Mouse (Mus musculus) c-Kit-positive CD71-positive TER-119-negative erythroid progenitor cells, embryonic 14.5 days (primary cell): ENCODE measurements around the gene Ccdc194.

Source experiments
- DNase-seq: peaks from one replicate; pipeline ENCODE4 v3.0.0-alpha.2; 2013; ENCODE audit warnings: low read depth

Gene Ccdc194

DNA sequence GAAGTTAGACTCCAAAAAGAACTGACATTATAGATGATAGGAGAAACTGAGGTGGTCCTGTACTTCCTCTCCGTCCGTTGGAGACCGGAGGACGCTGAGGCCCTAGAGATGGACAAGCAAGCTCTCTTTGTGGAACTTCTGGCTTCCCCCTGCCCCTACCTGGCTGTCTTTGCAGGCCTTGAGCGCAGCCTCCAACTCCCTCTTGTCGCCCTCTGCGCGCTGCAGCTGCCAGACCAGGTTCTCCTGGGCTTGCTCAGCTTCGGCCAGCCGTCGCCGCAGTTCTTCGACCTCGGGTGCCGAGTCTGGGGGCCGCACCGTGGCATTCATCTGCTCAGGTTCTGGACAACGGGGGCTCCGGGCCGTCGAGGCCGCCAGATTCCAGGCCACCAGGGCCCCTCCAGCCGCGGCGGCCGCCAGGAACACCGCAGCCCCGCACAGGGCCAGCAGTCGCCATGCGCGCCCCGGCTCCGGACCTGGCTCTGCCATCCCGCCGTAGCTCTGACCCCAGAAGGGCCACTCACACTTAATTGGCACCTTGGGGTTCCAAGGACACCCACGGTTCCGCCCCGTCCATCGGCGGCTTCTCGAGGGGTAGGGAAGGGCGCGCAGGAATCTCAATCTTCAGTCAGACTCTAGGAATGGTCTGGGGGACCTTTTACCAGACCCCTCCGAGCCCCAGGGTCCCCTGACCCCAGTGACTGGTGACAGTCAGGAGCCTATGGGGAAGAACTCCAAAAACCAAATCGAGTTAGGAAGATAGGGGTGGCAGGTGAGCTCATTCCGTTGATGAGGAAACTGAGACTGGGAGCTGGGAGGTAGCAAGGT lies at the start of gene Ccdc194:
Gene Ccdc194, minus strand, starts transcription at position 486 of the 825 bp plus-strand sequence.
- DNase-seq = no peak

DNA sequence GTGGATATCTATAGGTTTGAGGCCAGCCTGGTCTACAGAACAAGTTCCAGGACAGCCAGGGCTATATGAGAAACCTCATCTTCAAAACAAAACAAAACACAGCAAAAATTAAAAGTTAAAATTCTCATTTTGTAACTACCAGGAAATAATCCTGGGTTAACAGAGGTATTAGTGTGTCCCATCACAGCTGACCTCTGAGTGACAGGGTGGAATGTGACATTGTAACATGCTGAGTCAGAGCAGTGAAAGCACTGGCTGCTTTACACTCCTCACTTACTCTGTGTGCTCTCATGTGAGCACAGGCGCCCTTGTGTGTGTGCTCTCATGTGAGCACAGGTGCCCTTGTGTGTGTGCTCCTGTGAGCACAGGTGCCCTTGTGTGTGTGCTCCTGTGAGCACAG lies 49.5 kb upstream of the Ccdc194 start:
- DNase-seq = no peak

DNA sequence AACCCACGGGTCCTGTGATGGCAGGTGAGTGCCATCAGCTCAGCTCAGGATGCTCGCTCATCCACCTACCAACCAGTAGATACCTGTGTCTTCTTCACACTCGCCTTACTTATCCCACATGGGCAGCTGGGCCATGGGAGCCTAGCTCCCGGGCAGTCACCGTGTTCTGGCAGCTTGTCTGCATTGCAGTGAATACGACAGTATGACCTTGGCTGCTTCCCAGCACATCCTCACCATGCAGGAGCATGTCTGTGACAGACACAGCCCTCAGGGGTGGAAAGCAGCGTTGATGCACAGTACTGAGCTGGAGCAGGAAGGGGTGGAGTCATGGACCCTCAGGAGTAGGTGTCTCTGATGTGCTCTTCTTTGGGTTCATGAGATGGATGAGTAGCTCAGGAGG lies 48.9 kb upstream of the Ccdc194 start:
- no peak for DNase-seq

DNA sequence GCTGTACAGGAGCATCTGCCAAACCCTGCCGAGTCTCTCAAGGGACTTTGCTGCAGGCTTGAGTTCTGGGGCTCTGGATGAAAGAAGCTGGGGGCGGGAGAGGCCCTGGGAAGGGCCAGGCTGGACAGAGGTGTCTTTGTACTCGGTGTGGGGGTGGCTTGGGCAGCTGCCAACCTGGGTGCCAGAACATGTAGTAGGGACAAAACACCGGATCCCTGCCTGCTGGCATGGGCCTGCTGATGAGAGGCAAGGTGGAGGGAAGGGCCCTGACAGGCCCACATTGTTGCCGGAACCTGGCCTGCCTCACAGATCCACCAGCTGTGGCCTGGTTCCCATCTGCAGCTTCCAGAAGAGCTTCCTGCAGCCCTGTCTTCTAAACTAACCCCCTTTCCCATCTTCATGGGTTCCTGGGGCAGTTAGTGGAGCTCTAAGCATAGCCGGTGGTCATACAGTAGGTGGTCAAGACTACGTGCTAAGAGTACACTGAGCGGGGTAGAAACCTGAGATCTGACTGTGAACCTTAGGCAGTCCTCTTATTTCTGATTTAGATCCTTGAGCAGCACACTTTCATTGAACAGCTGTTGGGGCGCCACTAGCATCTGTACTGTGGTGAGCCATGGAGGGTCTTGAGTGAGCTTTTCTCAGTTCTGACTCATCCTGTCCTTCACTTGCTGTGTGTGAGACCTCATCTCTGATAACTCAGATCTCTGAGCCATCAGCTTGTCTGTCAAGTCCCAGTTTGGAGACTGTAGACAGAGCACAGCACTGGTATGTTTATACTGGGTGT lies 47.5 kb upstream of the Ccdc194 start:
- DNase-seq = no peak

DNA sequence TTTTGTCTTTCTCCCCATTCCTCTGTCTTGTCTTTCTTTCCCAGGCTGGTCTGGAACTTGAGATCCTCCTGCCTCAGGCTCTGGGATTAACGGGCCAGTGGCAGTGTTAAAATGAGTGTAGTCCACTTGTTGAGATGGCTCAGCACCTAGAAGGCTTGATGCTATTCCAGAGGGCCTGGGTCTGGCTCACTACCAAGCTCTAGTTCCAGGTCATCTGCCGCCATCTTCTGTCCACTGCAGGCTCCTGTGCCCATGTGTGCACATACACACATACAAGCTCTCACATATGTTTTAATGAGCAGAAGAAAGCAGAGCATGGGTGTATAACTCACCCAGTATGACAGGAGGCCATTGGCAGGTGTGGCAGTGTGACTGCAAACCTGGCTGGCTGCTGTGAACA lies 46.6 kb upstream of the Ccdc194 start:
- DNase-seq = no peak

DNA sequence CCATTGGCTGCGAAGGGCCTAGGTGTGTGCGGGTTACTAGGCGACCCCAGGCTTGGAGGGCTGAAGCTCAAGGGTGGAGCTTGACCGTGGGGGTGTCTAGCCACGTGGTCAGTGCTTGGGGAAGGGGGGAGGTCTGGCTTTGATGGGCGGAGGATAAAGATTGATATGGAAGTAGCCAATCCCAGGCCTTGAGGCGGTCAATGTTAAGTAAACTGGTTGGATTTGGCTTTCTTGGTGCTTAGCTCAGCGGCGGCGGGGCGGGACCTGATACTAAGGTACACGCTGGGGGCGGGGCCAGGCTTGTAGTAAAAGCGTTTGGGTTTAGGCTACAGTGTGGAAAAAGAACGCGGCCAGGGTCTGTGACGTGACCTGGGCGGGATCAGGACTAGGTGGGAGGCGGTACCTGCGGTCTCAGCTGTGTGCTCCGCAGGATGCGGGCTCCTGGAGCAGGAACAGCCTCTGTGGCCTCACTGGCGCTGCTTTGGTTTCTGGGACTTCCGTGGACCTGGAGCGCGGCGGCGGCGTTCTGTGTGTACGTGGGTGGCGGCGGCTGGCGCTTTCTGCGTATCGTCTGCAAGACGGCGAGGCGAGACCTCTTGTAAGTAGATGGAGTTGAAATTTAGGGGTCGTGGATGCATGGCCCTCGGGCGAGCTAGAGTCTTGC lies 44.9 kb upstream of the Ccdc194 start:
- DNase-seq = peak; percentile 72

DNA sequence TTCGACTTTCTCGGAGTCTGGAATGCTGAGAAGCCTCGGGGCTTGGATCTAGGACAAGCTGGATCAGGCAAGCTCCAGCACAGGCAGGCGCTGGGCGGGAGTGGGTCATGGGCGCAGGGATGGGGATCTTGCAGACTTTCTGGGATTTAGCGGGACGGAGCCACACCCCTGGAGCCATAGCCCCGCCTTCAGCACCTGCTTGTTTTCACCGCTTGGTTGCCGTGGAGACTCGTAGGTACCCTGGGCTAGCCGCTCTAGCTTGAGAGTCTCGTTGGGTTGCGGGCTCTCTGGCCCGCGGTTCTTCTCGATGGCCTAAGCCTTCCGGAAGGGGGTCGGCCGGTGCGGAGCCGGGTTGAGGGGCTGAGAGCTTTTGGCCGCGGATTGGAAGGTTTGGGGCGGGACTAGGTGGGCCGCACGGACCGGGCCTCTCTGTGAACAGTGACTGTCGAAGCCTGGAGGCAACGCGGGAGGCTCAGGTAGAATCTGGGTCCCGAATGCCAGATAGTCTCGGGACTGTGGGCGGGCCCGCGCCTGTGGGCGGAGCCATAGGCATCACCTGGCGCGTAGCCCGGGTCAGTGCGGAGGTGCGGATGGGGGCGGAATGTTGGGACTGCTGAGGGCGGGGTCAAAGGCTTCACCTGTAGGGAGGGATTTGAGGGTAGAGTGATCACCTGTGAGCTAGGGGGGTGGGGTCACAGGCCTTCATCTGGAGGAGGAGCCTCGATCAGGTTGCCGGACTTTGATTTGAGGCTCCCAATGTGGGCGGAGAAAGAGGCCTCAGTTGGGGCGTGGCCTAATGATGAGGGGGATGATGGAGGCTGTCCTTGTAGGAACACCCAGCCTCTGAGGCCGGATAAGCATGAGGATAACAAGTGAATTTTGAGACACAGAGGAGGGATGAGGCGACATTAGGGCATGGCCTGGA lies 44.1 kb upstream of the Ccdc194 start:
- no peak for DNase-seq

DNA sequence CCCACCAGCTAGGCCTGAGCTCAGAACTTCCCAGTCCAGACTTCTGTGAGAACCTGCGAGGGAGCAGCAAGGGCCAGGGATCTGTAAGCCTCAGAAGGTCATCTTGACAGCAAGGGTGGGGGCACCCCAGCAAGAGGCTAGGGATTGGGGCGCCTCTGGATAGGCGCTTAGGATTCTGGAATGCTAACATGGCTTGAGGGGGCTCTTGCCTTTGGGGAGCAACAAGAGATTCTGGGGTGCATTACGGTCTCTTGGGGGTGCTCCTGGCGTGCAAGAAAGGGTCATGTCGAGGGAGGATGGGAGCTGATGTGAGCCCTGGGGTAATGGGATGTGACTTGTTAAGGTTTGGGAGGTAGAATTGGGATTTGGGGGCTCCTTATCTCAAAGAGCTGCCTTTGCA lies 43.4 kb upstream of the Ccdc194 start:
- no peak for DNase-seq

DNA sequence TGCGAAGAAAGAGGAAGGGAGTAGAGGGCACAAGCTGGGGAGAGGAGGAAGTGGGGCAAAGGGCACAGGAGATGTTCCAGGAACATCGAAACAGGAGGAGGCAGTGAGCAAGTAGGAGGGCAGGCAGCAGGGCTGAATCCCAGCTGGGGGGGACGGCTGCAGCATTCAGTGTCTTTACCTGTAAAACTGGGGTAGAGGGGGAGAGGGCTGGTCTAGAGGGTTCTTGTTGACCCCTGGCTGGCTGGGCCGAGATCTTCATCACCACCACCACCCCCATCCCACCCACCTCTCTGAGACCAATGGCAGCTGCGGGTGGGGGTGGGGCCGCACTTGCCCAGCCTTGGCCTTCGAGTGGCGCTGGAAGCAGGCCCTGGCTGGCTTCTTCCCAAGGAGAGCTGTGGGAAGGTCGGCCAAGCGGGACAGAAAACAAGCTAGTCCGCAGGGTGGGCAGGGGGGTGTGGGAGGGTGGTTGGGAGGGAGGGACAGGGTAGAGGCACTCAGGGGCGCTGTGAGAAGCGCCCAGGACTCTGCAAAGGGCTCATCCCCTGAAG lies 43.0 kb upstream of the Ccdc194 start, which contains the start of gene Slc27a1:
Gene Slc27a1, plus strand, starts transcription at position 496 of the 551 bp plus-strand sequence.
- DNase-seq = no peak

DNA sequence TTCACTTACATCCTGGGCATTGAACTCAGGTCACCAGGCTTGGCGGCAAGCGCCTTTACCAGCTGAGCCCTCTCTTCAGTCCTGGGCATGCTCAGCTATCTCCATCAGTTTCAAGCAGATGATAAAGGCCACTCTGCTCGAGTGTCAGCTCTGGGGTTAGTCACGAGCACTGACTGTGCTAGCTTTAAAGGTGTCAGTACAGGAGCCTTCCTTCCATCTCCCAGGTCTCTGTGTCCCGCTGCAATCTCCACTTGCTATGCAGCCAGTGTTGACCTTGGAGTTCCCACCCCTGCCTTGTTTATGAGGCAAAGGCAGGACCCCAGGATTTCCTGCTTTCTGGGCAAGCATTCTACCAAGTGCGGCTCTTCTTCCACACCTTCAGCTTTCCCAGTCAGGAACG lies 42.1 kb upstream of the Ccdc194 start:
- no peak for DNase-seq

DNA sequence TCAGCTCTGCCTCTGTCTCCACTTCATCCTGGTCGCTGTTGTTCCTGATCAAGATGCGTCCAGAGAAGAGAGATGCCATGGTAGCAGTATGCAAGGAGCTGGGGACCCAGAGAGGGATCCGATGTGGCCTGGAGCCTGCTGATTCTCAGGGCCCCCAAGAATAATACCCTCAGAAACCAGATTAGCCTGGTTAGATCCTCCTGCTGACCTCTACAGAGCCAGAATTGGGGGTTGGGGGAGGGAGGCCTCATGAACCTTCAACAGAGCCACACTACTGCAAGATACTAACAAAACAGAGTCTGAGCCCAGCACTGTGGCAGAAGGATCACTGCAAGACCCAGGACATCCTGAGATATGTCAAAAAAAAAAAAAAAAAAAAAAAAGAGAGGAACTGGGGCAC lies 41.0 kb upstream of the Ccdc194 start, which contains the start of gene Nxnl1:
Gene Nxnl1, minus strand, starts transcription at position 101 of the 400 bp plus-strand sequence.
- DNase-seq = no peak

DNA sequence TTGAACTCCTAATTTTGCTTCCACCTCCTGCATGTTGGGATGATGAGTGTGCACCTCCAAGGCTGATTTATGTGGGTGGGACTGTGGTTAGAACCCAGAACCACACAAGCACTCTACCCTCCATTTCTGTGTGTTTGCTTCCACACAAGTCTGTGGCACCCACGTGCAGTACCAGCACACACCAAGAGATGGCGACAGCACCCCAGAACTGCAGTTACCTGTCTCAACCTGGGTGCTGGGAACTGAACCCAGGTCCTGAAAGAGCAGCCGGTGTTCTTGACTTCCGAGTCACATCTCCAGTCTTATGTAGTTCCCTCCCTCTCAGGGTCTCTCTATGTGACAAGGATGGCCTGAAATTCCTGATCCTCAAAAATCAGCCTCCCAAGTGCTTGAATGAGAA lies 38.5 kb upstream of the Ccdc194 start:
- DNase-seq = no peak

DNA sequence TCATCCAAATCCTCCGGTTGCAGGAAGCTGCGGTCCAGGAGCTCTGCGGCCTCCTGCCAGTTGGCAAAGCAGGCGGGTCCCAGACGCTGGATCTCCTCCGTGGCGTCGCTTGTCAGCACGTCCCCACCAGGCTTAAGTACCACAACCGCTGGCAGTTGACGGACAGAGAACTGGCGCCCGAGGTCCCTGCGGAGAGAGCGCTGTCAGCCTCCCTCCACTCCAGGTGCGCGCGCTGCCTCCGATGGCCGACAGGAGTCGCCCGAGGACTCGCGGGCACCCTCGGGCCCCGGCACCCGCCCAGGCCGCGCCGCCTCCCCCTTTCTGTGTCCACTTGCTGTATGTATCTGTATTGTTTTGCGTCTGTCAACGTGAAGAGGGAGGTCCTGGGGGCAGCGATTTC lies 37.2 kb upstream of the Ccdc194 start:
- no peak for DNase-seq

DNA sequence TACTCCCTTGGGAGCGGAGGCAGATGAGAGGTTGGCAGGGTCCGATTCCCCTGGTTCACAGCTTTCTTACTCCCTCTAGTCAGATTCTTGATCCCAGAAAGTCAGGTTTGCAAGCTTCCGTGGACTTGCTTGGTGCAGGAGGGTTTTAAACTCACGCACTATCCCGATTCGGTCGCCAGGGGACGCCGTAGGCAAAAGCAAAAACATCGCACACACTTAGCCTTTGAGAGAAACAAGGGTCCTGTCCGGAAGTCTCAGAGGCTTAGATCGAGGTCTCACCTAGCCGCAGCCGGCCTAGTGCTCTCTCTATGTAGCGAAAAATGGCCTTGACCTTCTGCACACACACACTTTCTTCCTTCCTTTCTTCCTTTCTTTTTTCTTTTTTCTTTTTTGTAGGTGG lies 35.9 kb upstream of the Ccdc194 start:
- peak; percentile 70 for DNase-seq

DNA sequence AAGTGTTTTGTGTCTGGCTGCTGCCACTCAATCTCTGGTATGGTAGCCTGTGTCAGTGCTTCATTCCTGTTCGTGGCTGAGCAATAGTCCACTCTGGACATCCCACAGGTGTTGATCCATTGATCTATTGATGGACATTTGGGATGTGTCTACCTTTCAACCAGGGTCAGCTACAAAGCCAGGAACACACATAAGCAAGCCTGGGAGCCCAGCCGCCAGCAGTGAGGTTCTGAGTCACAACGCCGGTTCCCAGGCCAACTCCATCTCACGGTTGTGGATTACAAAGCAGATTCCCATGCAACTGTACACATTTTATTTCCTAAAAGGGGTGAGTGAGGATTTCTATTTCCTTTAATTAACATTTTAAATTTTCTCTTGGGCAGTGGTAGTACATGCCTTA lies 35.3 kb upstream of the Ccdc194 start:
- DNase-seq = no peak

DNA sequence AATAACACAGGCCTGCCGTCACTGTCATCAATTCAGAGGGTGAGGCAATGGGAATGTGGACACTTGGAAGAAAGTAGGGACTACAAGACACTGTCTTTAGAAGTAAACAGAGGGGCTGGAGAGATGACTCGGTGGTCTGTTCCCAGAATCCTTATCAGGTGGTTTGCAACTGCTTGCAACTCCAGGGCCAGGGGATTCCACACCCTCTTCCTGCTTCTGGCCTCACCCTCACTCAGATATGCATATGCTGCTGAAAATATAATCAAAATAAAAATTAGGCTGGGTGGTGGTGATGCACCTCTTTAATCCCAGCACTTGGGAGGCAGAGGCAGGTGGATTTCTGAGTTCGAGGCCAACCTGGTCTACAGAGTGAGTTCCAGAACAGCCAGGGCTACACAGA lies 34.6 kb upstream of the Ccdc194 start:
- no peak for DNase-seq

DNA sequence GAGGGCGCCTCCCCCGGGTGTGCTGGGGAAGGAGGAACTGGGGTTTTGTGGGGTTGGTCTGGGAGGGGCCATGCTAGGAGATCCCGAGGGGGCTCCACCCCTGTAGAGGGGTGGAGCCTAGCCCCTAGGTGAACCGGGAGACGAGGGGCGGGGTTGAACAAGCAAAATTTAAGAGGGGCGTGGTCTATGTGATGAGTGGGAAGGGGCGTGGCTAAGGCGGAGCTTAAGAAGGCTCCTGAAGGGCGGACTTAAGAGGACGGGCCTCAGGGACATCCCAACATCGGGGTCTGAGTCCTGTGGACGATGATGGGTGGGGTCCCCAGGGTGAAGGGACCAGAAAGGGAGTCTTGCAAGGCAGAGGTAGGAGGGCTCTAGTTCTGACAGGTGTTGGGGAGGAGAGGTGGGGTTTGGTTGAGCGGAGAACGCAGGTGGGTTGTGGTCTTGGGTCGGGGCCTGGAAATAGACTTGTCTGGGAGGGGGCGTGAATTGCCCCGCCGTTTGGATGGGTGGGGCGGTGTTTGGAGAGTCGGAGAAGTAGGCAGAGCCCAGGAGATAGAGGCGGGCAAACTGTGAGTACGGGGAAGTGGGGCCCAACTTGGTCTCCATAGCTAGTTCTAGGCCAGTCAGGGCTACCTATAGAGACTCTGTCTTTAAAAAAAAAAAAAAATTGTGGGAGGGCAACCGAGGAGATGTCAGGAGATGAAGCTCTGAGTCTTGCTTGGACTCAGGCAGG lies 33.6 kb upstream of the Ccdc194 start:
- DNase-seq = peak; percentile 85

DNA sequence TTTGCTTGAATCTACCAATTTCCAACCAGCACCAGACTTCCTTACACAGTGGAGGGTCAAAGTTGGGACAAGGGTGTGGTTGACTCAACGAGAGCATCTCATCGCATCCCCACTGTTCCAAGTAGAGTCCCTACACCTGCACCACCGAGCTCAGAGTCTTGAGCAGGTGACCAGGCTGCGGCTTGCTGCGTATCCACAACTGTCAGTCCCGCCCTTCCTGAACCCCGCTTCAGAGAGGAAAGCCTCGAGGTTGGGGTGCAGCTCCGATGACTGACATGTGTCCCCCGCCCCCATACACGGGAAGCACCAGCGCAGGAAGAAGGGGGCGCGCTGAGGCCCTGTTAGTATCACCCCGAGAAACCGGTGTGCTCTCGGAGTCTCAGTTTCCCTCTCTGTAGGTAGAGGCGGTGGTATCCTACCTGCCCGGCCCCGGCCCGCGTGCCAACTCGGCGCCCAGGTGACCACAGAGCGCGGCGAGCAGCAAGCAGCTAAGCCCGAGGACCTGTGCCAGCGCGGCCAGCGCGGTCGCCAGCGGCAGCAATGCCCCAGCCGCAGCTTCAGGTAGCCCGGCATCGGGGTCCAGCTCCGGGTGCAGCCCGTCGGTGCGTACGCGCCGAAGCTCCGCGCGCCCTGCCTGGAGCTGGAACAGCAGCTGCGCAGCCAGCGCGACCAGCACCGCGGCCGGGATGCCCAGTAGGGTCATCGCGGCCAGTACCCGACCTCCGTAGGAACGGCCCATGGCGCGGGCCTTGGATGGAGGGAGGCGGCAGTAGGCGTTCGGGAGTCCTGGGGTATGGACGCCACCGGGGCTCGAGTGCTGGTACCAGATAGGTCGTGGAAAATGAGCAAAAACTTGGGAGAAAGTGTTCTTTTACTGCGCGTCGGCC lies 32.8 kb upstream of the Ccdc194 start, which contains the start of gene Tmem221:
Gene Tmem221, minus strand, starts transcription at position 801 of the 887 bp plus-strand sequence.
- no peak for DNase-seq

DNA sequence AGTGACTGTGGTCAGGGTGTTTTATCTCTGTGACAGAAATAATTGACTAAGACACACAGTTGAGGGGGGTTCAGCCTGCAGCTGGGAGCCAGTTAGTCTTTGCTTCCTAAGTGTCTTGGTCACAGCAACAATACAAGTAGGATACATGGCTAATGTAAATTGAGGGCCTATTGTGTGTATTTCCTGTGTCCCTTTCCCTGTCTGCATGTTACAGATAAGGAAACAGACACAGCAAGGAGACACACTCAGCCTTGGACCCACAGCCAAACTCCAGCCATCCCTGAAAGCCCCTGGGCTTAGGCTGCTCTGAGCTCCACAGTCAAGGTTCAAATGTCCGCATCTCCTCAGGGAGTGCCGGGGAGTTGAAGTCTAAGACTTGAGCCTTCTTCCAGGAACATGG lies 29.1 kb upstream of the Ccdc194 start:
- no peak for DNase-seq
